Mouse (Mus musculus) right cerebral cortex, adult 2 months (tissue): Measurements from ENCODE around the gene Tpcn1.

Experiments
- DNase-seq, 2 experiments: peaks; one replicate each; pipeline ENCODE4 v3.0.0; 2021 to 2022; ENCODE audit warnings: low spot score in 2 of 2

The Tpcn1 gene

DNA sequence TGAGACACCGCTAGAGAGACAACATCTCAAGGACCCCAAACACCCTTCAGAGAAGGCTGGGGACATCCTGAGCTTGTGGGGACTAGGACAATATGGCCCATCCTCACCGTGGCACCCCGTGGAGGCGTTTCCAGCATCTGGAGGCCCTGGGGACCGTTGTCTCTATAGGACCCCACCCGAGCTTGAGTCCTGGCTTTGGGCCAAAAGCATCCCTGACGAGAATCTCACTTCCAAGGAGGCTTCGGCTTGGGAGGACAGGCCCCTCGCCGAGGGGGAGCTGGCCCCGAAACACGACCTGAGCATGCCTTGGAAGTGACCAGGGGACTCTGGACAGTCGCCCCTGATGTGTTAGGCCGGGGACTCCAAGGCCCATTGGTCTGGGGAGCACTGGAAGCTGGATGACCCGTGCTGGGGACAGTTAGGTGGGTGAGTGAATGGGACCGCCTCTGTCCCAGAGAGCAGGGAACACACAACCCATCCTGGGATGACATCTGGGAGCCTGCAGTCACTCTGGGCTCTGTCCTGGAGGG lies 20.8 kb upstream of the Tpcn1 start:
- no peak for DNase-seq

DNA sequence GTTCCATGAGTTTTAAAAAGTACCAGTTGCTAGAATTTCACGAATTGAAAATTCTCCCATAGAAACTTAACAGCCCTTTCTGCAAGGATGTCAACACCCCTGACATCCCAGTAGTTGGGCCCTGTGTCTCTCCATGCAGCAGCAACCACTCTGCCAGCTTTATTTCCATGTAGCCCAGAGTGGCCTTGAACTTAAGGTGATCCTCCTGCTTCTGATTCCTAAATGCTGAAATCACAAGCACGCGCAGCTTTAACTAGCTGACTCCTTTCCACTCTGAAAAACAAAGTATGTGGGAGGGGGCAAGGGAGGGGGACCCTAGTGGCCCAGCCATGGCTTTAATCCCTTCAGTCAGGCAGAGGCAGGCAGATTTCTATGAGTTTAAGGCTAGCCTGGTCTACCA lies 18.9 kb upstream of the Tpcn1 start:
- no peak for DNase-seq

DNA sequence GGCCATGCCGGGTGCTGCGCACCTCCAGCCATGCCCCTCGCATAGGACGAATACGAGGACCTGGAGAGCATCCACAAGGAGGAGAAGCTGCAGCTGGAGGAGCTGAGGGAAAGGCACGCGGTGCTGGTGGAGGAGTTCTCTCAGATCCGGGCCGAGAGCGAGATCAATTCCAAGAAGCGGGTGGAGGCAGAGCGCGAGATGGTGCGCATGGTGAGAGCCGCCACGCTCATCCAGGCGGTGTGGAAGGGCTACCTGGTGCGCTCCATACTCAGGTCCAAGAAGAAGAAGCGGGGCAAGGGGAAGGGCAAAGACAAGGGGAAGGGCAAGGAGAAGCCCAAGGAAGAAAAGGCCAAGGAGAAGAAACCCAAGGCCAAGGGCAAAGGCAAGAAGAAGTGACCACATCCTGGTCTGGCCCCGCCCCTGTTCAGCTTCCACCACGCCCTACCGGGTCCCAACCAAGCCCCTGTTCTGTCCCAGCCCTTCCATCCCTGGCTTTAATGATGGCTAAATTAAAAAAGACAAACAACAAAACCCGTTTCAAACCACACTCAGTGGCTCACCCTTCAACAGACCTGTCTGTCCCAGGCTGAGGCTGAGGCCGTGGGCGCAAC lies 18.2 kb upstream of the Tpcn1 start:
- DNase-seq = no peak

DNA sequence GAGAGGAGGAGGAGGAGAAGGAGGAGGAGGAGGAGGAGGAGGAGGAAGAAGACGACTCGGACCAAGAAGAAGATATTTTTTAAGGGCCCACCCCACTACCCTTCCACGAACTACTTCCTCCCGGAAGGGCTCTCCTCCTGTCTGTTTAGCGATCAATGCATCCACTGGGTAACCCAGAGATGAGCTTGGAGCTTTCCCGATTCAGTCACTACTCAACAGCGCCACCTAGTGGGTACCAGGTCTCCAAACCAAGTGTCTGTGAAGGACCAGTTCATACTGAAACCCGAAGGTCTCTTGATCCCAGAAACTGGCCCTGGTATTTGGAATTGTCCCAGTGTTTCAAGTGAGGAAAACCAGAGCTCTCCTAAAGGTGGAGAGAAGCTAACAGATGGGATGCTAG lies 17.2 kb upstream of the Tpcn1 start:
- DNase-seq = peak; percentile 89 to 96

DNA sequence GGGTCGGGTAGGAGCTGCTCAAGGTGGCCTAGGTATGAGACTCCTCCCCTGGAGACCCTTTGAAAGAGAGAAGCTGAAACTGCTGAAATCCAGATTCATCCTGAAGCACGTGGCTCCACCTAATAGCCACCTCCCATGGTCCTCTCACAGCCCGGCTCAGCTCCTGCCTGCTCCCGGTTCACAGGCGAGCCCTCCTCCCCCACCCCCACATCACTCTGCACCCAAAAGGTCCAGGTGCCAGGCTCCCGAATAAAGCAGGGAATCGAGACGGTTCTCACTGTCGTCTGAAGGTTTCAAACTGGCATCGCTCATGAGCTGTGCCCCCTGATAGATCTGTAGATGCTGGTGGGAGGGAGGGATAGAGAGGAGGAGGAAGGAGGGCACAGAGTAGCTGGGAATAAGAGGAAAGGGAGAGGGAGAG lies 16.8 kb upstream of the Tpcn1 start:
- no peak for DNase-seq

DNA sequence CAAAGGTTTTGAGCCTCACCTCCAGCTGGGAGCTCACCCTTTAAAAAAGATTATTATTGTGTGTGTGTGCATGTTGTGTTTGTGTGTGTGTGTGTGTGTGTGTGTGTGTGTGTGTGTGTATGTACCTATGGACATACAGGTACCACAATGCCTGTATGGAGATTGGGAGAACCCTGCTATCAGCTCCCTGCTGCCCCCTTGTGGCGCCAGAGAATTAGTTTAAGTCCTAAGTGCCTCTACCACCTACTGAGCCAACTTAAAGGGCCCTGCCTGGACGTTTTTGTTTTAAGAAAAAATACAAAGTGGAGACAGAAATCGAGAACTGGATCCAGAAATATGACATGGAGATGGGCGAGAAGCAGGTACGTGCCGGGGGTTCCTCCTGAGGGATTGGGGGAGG lies 16.4 kb upstream of the Tpcn1 start:
- peak; percentile 88 to 90 for DNase-seq

DNA sequence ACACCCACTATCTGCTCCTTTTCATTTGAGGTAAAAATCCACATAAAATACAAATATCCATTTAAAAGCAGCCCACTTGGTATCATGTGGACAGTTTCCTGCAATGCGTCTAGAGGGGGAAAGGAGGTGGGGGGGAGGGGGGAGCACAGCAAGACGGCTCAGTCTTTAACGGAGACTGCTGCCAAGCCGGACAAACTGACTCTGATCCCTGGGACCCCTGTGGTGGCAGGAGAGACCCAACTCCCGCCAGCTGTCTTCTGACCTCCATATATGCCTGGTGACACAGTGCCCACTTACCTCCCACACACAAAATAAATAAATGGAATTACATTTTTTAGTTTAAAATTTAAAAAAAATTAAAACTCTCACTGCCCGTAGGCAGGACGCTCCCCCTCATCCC lies 15.0 kb upstream of the Tpcn1 start:
- no peak for DNase-seq

DNA sequence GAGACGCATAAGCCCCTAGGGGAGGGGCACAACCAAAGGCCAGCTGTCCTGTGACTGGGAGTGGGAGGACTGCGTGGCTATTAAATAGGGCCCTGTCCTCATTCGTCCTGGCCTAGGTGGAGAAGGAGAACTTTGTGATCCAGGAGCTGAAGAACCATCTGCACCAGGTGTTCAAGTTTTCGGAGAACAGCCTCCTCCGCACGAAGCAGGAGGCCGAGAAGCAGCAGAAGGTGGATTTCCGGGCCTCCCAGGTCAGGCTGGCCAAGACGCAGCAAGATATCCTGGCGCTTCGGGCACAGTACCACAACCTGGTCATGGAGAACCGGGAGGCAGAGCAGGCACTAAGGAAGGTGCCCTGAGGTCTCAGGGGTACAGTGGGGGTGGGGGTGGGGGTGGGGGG lies 13.7 kb upstream of the Tpcn1 start:
- DNase-seq = no peak

DNA sequence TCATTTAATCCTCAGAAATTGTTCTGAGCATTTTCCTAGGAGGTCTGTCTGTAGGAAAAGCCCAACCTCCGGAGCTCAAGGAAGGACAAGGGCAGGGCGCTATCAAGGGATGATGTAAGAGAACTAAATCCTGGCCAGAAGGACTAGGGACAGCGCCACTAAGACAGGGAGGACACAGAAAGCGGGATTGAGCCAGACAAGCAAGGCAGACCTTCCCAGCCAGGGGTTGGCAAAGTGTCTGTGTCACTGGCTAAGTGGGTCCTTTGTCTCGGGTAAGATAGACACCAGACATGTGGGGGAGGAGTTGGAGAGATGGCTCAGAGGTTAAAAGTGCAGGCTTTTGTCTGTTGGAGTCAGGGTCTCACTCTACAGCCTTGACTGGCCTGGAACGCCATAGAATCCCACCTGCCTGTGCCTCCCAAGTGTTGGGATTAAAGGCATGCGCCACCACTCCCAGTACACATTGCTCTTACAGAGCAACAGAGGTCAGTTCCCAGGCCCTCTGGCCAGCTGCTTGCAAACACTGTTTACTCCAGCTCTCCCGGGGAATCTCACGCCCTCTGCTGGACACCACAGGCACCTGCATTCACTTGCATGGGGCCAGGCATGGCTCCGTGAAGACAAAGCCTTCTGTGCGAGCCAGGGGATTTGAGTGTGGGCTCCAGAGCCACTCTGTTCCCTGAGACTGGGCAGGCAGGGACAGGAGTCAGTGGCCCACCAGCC lies 12.6 kb upstream of the Tpcn1 start:
- no peak for DNase-seq

DNA sequence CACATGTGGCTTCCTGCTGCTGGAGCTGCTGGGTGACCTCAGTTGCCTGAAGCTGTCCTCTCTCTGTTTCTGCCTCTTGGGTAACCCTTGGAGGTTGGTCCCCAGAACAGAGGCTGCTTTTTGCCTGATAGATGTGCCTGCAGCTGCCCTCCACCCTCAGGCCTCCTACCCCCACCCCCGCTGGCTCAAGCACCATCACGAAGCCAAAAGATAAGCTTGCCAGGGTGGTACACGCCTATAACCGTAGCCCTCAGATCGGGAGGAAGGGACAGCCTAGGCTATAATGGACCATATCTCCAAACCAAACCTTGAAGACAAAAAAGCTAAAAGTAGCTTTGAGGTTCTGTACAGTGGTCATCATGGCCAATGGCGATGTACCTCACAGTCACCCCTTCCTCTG lies 11.2 kb upstream of the Tpcn1 start:
- DNase-seq = no peak

DNA sequence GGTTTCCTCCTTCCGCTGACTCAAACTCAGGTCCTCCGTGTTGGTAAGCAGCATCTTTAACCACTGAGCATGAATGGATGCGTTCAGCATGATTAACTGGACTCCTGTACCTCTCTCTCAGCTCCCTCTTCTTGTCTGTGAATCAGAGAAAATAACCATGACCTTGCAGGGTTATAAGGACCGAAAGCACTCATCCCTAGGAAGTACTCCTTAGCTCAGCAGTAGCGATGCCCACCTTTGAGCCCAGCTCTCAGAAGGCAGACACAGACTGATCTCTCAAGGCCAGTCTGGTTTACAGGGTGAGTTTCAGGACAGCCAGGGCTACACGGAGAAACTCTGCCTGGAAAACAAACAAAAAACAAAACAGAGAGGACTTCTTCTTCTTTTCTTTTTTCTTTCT lies 6.0 kb upstream of the Tpcn1 start:
- DNase-seq = no peak

DNA sequence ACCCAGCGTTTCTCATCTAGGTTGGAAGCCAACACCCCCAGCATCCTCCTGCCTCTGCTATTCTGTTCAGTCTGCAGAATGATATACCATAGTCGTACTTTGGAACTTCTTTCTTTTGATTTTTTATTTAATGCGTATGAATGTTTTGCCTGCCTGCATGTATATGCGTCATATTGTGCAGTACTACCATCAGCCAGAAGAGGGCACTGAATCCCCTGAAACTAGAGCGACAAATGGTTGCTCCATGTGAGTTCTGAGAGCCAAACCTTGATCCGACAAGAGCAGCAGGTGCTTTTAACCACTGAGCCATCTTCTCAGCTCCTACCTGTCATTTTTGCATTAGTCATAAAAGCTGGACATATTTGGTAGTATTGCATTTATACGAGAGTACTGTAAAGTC lies 3.7 kb upstream of the Tpcn1 start:
- no peak for DNase-seq

DNA sequence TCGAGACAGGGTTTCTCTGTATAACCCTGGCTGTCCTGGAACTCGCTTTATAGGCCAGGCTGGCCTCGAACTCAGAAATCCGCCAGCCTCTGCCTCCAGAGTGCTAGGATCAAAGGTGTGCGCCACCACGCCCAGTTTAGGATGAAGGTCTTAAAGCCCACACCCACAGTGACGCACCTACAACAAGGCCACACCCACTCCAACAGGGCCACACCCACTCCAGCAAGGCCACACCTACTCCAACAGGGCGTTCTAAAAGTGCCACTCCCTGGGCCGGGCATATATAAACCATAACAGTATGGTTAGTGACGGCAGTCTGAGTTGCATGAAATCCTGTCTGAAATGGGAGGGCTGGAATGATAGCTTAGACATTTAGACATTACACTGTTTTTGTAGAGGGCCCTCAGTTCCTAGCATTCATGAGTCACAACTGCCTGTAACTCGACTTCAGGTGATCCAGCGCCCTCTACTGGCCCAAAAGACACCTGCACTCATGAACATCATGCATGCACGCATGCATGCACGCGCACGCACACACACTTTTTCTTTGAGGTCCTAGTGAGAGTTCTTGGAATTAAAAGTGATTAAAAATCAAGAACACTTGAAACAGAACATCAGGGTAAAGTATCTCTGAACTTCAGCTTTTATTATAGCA lies 2.0 kb upstream of the Tpcn1 start:
- DNase-seq = no peak

DNA sequence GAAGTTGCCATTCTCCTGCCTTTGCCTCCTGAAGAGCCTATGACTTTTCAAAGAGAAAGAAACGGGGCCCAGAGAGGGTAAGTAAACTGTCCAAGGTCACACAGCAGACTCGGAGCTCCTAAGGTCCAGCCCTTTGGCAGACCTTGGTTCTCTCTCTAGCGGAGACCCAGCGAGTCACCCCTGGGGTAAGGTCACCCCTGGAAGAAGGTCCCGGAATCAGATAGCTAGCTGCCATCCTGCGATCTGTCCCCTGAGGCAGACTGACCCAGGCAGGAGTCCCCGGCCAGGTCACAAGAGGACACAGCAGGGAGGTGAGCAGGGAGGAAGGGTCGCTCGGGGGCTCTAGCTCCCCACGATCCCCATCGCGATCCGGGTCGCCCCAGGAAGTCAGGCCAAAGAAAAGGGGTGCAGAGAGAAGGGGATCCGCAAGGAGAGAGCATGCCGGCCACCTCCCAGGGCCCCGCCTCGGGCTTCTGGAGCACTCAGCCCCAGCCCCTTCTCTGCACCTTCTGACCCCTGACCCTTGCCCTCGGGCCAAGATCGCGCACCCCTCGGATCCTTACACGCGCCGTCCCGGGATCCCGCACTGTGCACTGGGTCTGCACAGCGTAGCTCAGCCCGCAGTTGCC lies 419 bp downstream of the Tpcn1 start:
- no peak for DNase-seq

DNA sequence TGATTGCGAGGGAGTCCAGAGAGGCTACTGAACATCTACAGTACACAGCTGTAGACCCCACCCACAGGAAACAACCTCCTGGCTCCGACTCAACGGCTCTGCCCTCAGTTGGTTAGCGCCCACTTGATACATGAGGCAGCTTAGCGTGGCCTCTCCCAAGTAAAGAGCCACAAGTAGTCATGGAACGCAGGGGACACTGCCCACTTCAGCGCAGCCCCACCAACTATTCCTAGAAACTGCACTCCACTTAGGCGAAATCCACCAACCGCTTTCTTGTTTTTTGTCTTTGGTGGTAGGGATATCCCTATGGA lies 902 bp downstream of the Tpcn1 start:
- DNase-seq = no peak

DNA sequence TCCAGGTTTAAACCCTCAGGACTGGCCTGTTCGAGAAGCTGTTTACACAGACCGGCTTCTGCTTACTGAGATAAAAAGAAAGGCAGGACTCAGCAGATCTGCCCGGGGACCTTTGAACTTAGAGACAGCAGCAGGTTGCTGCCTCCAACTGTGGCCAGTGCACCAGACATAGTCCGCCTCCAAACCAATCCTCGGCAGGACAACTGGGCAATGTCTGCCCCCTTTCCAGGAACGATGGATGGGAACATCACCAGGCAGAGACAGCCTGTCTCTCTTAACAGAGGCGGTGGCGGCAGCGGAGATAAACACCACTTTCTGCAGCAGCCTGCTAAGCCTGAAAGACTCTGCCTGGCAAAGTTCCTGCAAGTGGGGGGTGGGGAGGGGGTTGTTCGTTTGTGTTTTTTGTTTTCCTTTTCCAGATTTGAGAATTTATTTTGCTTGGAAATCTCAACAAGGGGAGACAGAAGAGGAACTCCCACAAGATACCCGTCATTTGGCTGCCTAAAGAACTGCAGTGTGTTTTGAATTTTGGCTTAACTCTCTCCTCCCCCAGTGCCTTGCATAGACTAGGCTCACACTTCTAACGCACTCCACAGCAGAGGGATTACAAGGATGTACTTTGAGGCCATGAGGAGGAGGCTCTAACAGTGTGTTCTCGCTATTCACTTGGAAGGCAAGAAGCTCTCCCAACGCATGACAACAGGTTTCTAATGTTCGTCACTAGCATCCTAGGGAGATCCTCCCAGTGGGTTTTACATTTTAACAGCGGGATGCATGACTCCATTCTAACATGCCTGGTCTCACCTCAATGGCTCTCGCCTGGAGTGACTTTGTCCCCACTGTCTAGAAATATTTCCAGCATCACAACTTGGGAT lies 1.5 kb downstream of the Tpcn1 start:
- peak; percentile 44 to 53 for DNase-seq

DNA sequence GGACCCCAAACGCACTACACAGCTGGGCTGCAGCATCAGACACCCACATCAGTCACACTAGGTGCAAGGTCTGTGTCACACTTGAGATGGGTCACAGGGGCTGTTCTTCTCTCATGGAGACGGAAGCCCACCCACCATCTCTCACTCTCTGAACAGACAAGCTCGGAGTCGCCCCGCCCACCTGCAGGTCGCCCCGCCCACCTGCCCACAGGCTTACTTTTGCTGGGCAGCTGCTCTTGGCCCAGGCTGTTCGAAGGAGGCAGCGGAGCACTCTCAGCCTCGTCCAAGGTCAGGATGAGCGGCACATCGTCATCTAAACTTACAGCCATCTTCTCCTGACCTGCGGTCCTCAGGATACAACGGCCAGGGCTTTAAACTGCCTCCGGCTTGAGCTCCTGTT lies 3.5 kb downstream of the Tpcn1 start:
- DNase-seq = no peak

DNA sequence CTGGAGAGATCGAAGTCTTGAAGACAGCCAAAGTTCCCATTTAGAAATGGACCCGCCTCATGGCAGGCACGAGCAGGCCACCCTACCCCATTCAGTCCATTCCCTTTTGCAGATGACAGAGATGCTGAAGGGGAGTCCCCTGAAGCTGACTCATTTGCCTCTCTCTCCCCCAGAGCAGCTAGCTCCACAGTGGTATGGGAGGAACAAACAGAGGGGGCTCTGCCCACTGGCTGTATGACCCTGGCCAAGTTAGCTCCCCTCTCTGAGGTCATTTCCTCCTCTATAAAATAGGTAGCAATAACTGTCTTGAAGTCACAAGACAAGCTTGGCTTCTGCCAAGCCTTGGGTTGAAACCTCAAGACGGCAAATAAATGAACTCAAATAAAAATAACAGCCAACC lies 5.0 kb downstream of the Tpcn1 start:
- DNase-seq = no peak

DNA sequence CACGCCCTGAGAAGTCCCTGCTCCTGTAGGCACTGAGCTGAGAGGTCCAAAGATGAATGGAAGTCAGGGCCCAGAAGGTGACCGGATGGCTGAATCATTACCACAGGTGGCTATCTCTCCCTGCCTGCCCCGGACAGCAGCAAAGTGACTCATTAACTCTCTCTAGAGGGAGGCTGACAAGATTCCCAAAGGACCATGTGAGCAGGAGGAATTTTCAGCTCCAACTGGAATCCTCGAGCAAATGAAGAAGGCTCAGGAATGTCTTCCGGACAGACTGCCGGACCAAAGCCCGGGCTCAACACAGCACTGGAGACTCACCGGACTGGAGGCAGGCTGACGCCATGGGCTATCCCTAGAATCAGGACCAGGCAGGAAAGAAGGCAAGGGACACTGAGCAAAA lies 6.5 kb downstream of the Tpcn1 start:
- no peak for DNase-seq

DNA sequence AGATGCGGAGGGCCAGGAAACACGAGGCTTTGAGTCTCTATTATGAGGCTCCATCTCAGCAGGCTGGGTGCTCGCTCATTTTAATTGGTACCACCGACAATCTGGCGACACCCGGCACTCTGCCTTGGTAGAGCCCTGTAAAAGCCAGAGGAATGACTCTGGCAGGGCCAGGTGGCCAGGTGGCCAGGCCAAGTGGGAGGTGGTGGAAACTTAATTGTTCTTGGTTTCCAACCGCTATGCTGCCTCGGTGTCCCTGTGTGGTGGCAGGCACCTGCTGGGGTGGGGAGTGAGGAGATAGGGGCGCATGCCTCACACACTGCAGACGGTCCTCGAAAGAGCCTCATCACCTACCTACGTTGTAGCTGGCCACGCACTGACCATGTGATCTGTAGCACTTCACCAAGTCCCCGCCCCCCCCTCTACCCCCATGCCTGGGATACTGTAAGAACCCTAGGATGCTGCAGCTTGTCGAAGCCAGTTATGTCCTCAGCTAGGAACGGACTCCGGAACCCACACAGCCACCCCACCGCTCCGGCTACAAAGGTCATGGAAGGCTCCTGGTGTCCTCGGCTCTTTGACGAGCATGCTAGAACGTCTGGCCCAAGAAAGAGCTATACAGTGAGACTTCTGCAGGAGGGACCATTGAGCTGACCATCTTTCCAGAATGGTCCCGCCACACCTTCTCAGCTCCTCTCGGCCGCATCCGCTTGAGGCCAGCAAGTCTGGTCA lies 8.4 kb downstream of the Tpcn1 start:
- no peak for DNase-seq

DNA sequence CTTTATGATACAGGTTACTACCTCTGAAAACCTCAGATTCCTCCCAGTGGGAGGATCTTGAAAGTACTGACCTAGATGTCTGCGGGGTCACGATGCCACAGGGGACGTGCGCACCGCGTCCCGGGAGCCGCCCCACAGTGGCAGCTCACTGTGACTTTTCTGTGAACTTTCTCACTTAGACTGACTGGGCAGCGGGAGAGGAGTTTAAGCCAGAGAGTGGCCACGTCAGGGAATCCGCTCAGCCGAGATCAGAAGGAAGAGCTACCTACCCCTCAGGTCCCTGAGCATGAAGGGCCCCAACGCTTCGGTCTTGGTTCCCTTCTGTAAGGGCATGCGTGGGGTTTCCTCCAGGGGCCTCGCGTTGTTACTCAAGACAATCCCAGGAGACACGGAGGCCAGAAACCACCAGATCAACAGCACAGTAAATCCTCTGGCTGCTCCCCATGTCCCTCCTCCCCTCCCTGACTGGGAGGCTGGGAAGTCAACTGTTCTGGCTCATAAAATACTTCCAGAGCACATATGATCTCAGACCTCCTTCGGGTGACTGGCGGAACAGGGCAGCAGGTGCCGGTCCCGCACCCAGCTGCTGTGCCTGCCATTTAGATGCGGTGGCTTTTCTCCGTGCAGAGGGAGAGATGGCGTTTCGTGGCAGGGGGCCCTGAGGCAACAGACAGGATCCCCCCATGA lies 9.1 kb downstream of the Tpcn1 start:
- no peak for DNase-seq
